10 mouse cellular contexts compared by ENCODE assay signal in genomic region chr8:107556511-107556936, GRCm38 (mm10). TPM values are rescaled to one million over a fixed set of nuclear protein-coding genes. Genes with fewer than 3 reads are reported as not detected.
DNase-seq lines count a peak whose midpoint lies in the region; ATAC-seq lines count a peak whose summit lies in the region.
"Had no signal": no experiment of that assay in that cellular context is flagged by ENCODE, and none has a peak within 500 bp of the region (broad histone marks: within the 10 kb centered on the region; RNA-seq: fewer than 3 reads in every experiment).

No protein-coding gene starts in this region.

- H3K4me2 ChIP-seq in forebrain, embryonic 14.5 days (ENCODE audit: low read length): no peak overlapping the region
- H3K4me2 ChIP-seq in forebrain, embryonic 12.5 days: no peak overlapping the region
- H3K4me2 ChIP-seq in limb, embryonic 15.5 days: no peak overlapping the region

- no peak overlapping the region for H3K4me3 ChIP-seq in forebrain, embryonic 14.5 days (ENCODE audit: low read depth, low read length)
- no peak overlapping the region for H3K4me3 ChIP-seq in forebrain, embryonic 12.5 days (replicated peaks)
- no peak overlapping the region for H3K4me3 ChIP-seq in limb, embryonic 15.5 days

- no peak overlapping the region for H3K27ac ChIP-seq in forebrain, embryonic 14.5 days (ENCODE audit: low read depth, low read length)
- no peak overlapping the region for H3K27ac ChIP-seq in forebrain, embryonic 12.5 days
- H3K27ac ChIP-seq in limb, embryonic 15.5 days: peak overlapping the region; percentile 28

- no peak overlapping the region for H3K9ac ChIP-seq in forebrain, embryonic 14.5 days (ENCODE audit: low read length)
- H3K9ac ChIP-seq in forebrain, embryonic 12.5 days: no peak overlapping the region
- H3K9ac ChIP-seq in limb, embryonic 15.5 days: no peak overlapping the region
- H3K9ac ChIP-seq: liver, postnatal 0 days had no signal

- H3K9me3 ChIP-seq in forebrain, embryonic 14.5 days (replicated peaks; ENCODE audit: control insufficient read depth, low read length): no peaks in the 10 kb centered on the region
- no peaks in the 10 kb centered on the region for H3K9me3 ChIP-seq in forebrain, embryonic 12.5 days
- no peaks in the 10 kb centered on the region for H3K9me3 ChIP-seq in limb, embryonic 15.5 days

- 58% methylated on average over 12 of the region's 12 CpGs for WGBS in forebrain, embryonic 14.5 days
- 60% methylated on average over 12 of the region's 12 CpGs for WGBS in forebrain, embryonic 12.5 days
- 41% methylated on average over 12 of the region's 12 CpGs for WGBS in limb, embryonic 15.5 days

- no peaks in the 10 kb centered on the region for H3K4me1 ChIP-seq in forebrain, embryonic 14.5 days (ENCODE audit: control insufficient read depth, insufficient read depth, low read length)
- H3K4me1 ChIP-seq in forebrain, embryonic 12.5 days: peaks cover 6% of the 10 kb centered on the region; the same call in 1 of the 2 replicates
- peaks cover 17% of the 10 kb centered on the region for H3K4me1 ChIP-seq in limb, embryonic 15.5 days

- peak; percentile 41 for DNase-seq in forebrain, embryonic 14.5 days (ENCODE audit: low spot score)
- DNase-seq in layer of hippocampus, adult 9-11 months: peak; percentile 24
- DNase-seq in layer of hippocampus, postnatal 10 days (ENCODE audit: low spot score in 2 of 2): no peak
- DNase-seq in cerebellum, postnatal 36 days: peak; percentile 16 to 29
- DNase-seq in adipocyte (ENCODE audit: low spot score): no peak
- no peak for DNase-seq in right cerebral cortex, adult 2 months (ENCODE audit: low spot score in 2 of 2)
- DNase-seq: gastrocnemius, postnatal 10 days; liver, postnatal 0 days had no signal

- H3K36me3 ChIP-seq in forebrain, embryonic 14.5 days (ENCODE audit: control insufficient read depth, insufficient read depth, low read length): peaks cover 22% of the 10 kb centered on the region
- peaks cover 35% of the 10 kb centered on the region for H3K36me3 ChIP-seq in forebrain, embryonic 12.5 days (replicated peaks)
- peaks cover 56% of the 10 kb centered on the region for H3K36me3 ChIP-seq in limb, embryonic 15.5 days

- no peaks in the 10 kb centered on the region for H3K27me3 ChIP-seq in forebrain, embryonic 14.5 days (replicated peaks; ENCODE audit: control insufficient read depth, insufficient read depth, low read length)
- no peaks in the 10 kb centered on the region for H3K27me3 ChIP-seq in forebrain, embryonic 12.5 days
- no peaks in the 10 kb centered on the region for H3K27me3 ChIP-seq in limb, embryonic 15.5 days

- ATAC-seq in forebrain, embryonic 14.5 days: no peak
- no peak for ATAC-seq in forebrain, embryonic 12.5 days (ENCODE audit: low FRiP score)
- ATAC-seq in limb, embryonic 15.5 days (ENCODE audit: insufficient number of reproducible peaks, low FRiP score, low TSS enrichment, low read depth): no peak
- ATAC-seq: liver, postnatal 0 days had no signal

RNA-seq across cellular contexts. Expression of gene Psmd7, which starts 31.7 kb away (rescaled TPM):
- polyA plus RNA-seq in forebrain, embryonic 14.5 days (2014; fragmentation: Nextera tagmentation; extraction: Ambion mirVana): 247 and 252 TPM in 2 replicates
- 291 and 295 TPM in 2 replicates for polyA plus RNA-seq in forebrain, embryonic 12.5 days (2016; fragmentation: Nextera tagmentation; extraction: Ambion mirVana)
- 100 to 1,000 TPM; 112 to 116 TPM for total RNA-seq in layer of hippocampus, postnatal 10 days (2021)
- polyA plus RNA-seq in limb, embryonic 15.5 days (2015; fragmentation: Nextera tagmentation; extraction: Ambion mirVana): 273 and 293 TPM in 2 replicates

Comparison
In these comparisons a context has a peak if more than half of its experiments do, and no peak if none do; other contexts are left out.
1. DNase-seq: peak in forebrain, embryonic 14.5 days (single experiment), layer of hippocampus, adult 9-11 months (single experiment) and cerebellum, postnatal 36 days (2 of 2); none in layer of hippocampus, postnatal 10 days (0 of 2), adipocyte (single experiment) and right cerebral cortex, adult 2 months (0 of 2).